Mouse (Mus musculus) lung, adult 2 months (tissue): ENCODE measurements around the gene Adamts18.

Experiments used
- CTCF ChIP-seq: fragments of 200-500 bp; IDR thresholded peaks from 2 replicates; pipeline ENCODE4 v1.5.1; 2011; ENCODE audit warnings: mild to moderate bottlenecking, low read length, control low read depth; ENCODE audit not compliant: insufficient read depth
- POLR2A ChIP-seq: fragments of 200-500 bp; IDR thresholded peaks from 2 replicates; pipeline ENCODE4 v1.6.1; 2011; ENCODE audit warnings: low read depth, mild to moderate bottlenecking, control low read depth, low read length, borderline replicate concordance; ENCODE audit errors: extremely low read depth

- TF ChIP-seq CTCF, result no peak
- TF ChIP-seq POLR2A, result no peak
These were observed 14.9 kb downstream of the Adamts18 start for GRCm38 (mm10) chr8:113833644-113834043.
